Mouse (Mus musculus) MN1 (cell line): ENCODE data around the gene Mcpt2.
"Not testable (repeated sequence)": the region's sequence is repeated elsewhere in the genome, so short reads cannot be mapped to it uniquely, and the experiment has no call there.

ENCODE experiments used
- DNase-seq: peaks from one replicate; pipeline ENCODE4 v3.0.0-alpha.2; 2016; ENCODE audit warnings: low spot score

Gene Mcpt2

GRCm38 (mm10) chr14:56041792-56042191, at the start of gene Mcpt2:
Mcpt2 (plus strand) TSS chr14:56042041.
- not testable (repeated sequence) for DNase-seq

GRCm38 (mm10) chr14:56013147-56013546, 28.7 kb upstream of the Mcpt2 start:
- no peak for DNase-seq

GRCm38 (mm10) chr14:56013924-56014323, 27.9 kb upstream of the Mcpt2 start:
- DNase-seq: no peak

DNA sequence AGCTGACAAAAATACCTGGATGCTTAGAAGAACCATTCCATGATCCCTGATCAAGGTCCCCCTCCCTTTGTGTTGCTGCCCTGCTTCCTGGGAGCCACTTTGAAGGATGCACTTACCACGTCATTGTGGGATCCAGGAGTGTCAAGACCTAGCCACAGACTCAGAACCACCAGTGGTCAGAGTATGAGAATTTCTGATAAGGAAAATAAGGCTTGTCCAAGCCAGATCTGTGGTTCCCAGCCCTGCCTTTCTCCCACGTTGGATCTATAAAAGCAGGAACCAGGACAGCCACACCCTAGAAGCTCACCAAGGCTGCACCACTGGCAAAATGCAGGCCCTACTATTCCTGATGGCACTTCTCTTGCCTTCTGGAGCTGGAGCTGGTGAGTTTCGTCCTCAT, 24.2 kb upstream of the Mcpt2 start, which contains the start of gene Mcpt1:
TSS of gene Mcpt1 (plus strand) at position 301 of the 400 bp plus-strand sequence.
- DNase-seq: not testable (repeated sequence)

DNA sequence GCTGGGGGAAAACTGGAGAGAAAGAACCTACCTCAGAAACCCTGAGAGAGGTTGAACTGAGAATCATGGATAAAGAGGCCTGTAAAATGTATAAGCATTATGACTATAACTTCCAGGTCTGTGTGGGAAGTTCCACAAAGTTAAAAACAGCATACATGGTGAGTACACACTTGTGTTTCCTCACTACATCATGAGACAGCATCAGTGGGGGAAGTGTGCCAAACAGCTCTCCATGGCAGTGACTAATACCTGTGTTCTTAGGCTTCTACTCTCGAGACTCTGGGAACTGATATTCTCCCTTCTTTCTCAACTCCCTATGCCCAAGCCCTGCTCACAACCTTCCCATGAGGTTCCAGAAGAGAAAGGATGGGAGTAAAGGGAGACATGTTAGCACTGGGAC, 22.4 kb upstream of the Mcpt2 start:
- DNase-seq: no peak

- DNase-seq: not testable (repeated sequence)
These were observed 20.5 kb upstream of the Mcpt2 start for GRCm38 (mm10) chr14:56021305-56021704.

- DNase-seq: not testable (repeated sequence)
These were observed 11.4 kb upstream of the Mcpt2 start, which contains the start of gene Mcpt9 for GRCm38 (mm10) chr14:56030395-56030794. Mcpt9 (minus strand) TSS chr14:56030495.

- no peak for DNase-seq
These were observed 7.4 kb upstream of the Mcpt2 start for GRCm38 (mm10) chr14:56034433-56034832.

GRCm38 (mm10) chr14:56055408-56055807, 13.6 kb downstream of the Mcpt2 start:
- no peak for DNase-seq

DNA sequence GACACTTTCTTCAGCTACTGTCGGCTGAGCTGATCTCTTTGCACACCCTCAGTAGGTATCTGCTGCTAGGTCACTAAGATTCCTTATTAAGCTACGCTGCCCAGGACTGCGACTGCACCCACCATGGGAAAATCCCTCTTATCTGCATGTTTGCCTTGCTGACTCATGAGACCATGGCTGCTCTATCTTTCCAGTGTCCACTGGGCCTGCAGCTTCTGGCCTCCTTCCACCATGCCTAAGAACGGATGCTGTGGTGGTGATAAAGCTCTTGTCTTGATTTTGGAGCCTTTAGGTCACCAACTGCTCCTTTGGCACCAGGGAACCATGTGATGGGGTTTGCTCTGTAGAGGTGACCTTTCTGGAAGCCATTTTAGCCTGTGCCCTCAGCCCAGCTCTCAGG, 15.9 kb downstream of the Mcpt2 start:
- DNase-seq: no peak

GRCm38 (mm10) chr14:56062213-56062612, 20.4 kb downstream of the Mcpt2 start, which contains the start of gene Mcpt4:
Mcpt4 (minus strand) TSS chr14:56062313.
- DNase-seq: not testable (repeated sequence)

DNA sequence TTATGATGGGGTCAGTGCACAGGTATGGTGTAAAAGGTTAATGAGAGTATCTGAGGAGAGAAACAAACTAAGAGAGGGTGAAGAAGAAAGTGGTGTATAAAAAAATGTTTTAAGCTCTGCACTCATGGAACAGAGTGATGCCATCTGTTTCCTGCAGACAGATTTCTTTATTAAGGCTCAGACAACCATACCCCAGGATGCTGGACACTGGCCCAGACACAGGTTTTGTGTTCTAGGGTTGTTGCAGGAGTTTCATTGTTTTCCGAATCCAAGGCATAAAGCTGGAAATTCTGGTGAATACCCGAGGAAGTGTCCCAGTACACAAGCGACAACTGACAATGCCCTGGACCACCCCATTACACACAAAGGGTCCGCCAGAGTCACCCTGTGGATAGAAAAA, 40.2 kb downstream of the Mcpt2 start:
- DNase-seq: no peak

DNA sequence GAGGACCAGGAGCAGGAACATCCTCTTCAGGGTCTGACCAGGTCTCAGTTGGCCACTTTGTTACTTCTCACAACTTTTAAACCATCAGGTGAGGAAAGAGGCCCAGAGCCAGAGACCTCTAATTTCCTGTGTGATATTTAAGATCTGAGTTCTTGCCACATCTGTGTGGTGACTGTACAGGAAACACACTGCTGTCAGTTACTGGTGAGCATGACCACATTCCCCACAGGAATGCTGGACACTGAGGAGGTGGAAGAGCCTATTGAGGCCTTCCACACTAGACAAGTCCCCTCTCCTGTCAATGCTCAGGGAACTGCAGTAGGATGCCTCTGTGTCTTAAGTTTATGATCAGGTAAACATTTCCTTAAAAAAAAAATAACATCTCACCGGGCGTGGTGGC, 43.3 kb downstream of the Mcpt2 start, which contains the start of gene Mcpt8:
TSS of gene Mcpt8 (minus strand) at position 107 of the 400 bp plus-strand sequence.
- no peak for DNase-seq

DNA sequence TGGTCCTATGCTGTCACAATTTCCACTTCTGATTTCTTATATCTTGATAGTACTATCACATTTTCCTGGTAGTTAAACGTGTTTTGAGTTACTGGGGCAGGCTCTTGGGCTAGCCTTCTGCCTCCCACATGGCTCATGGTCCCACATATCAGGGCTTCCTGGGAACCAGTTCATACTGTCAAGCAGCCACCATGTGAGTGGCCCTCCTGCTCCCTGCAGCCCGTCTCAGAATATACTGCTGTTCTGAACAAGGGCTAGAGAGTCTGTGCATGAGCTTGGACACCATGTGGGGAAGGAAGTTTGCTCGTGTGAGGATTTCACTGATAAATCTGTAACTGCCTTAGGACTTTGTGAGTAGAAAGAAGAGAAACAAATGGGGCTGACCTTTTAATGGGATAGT, 44.9 kb downstream of the Mcpt2 start:
- no peak for DNase-seq

DNA sequence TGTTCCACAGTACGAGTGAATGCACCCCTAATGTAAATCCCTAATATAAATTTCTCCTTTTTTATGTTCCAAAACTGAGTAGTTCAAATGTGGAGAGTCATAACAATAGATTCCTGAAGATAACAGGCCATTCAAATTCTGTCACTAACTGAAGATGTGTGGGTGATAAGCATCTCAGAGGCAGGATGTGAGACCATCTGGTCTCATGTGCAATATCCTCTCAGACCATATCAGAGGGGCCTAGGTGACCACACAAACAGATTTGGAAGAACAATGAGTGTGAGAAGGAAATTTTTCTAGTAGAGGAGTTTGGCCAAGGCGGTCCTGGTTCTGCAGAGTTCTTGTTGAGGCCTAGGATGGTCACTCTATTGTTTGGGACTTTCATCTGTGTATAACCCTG, 51.5 kb downstream of the Mcpt2 start:
- DNase-seq: no peak
